Mouse (Mus musculus): ENCODE measurements around the gene Eefsec.

DNA sequence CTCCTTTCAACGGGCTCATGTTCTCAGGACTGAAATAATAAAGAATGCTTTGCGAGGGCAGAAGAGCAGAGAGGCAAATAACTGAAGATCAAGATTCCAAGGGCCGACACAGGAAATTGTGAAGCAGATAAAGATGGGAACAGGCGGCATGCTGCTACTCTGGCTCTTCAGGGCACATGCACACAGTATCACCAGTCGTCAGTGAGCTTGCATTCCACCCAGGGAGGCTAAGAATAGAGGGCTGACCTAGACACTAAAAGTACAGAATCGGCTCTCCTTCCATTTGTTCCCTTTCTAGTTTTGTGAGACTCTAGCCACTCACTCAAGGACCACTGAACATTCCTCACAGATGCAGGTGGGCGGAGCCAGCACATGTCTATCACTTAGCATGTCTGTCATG, 145.1 kb downstream of the Eefsec start:
- no peak for TF ChIP-seq POLR2A (IDR thresholded peaks at IDR 0.05; ENCODE audit: insufficient read depth, low read length)
- TF ChIP-seq EP300 (IDR thresholded peaks at IDR 0.05; ENCODE audit: insufficient read depth, low read depth, low read length) = no peak
